Comparison of ENCODE assay signal across 7 mouse cellular contexts in genomic region chrX:137118097-137118746, GRCm38 (mm10). TPM values are rescaled to one million over a fixed set of nuclear protein-coding genes. Genes with fewer than 3 reads are reported as not detected.
A peak's percentile ranks its signal among the peaks of the same experiment; 100 is the strongest.
DNase-seq lines count a peak whose midpoint lies in the region; ATAC-seq and TF ChIP-seq lines count a peak whose summit lies in the region.

No protein-coding gene starts in this region.

- intact Hi-C loops in heart, postnatal 10 days (cut with DNase I): no loop called here

- peaks cover 60% of the 10 kb centered on the region for H3K27me3 ChIP-seq in limb, embryonic 14.5 days (ENCODE audit: control insufficient read depth, insufficient read depth, low read length)

- no peak for TF ChIP-seq POLR2A in limb, embryonic 14.5 days (IDR thresholded peaks at IDR 0.05; ENCODE audit: borderline replicate concordance, extremely low read depth, insufficient read depth, insufficient read length)

- DNase-seq in right cerebral cortex, postnatal 14 days: peak; percentile 47
- no peak for DNase-seq in right cerebral cortex, adult 2 months (ENCODE audit: low spot score in 2 of 2)
- DNase-seq in c-Kit-positive CD71-positive TER-119-negative erythroid progenitor cells, embryonic 14.5 days (ENCODE audit: low read depth): peak; percentile 10
- peak; percentile 32 to 41 for DNase-seq in heart, postnatal 10 days
- DNase-seq in limb, embryonic 14.5 days (ENCODE audit: low spot score): peak; percentile 7
- peak; percentile 13 for DNase-seq in naive thymus-derived CD4-positive, alpha-beta T cell, adult 2 months (ENCODE audit: low read depth)
- DNase-seq in thymus, postnatal 4 days: peak; percentile 88

- no peak overlapping the region for H3K9ac ChIP-seq in limb, embryonic 14.5 days (ENCODE audit: low read depth, low read length, severe bottlenecking)

- H3K4me1 ChIP-seq in limb, embryonic 14.5 days (ENCODE audit: control insufficient read depth, insufficient read depth, low read length): no peaks in the 10 kb centered on the region

- H3K4me2 ChIP-seq in limb, embryonic 14.5 days (replicated peaks; ENCODE audit: low read depth, low read length, severe bottlenecking): no peak overlapping the region

- 0 out of 2 replicates have a peak overlapping the region, but pooled peaks have one; percentile 18 for H3K4me3 ChIP-seq in limb, embryonic 14.5 days (replicated peaks; ENCODE audit: low read length)

- no peaks in the 10 kb centered on the region for H3K9me3 ChIP-seq in limb, embryonic 14.5 days (ENCODE audit: control insufficient read depth, low read length)

- WGBS in limb, embryonic 14.5 days: 14% methylated on average over 36 of the region's 40 CpGs

- peak; percentile 71; the same call in 1 of the 2 replicates for ATAC-seq in limb, embryonic 14.5 days (ENCODE audit: low FRiP score, low read depth)

- no peaks in the 10 kb centered on the region for H3K36me3 ChIP-seq in limb, embryonic 14.5 days (ENCODE audit: control insufficient read depth, insufficient read depth, low read length)

- H3K27ac ChIP-seq in limb, embryonic 14.5 days (replicated peaks; ENCODE audit: low read depth, low read length): no peak overlapping the region

RNA-seq across cellular contexts. Expression of gene Esx1, which starts 3.7 kb away (rescaled TPM):
- not detected for total RNA-seq in heart, postnatal 10 days (2021)
- polyA plus RNA-seq in limb, embryonic 14.5 days (2012; rRNA removed): 0.11 TPM in 1 of 2 replicates, not detected in the other
- polyA plus RNA-seq in limb, embryonic 14.5 days (2014; fragmentation: Nextera tagmentation; extraction: Ambion mirVana): not detected in 2 replicates

Comparison
In these comparisons a context has a peak if more than half of its experiments do, and no peak if none do; other contexts are left out.
1. DNase-seq: peak in right cerebral cortex, postnatal 14 days (single experiment), c-Kit-positive CD71-positive TER-119-negative erythroid progenitor cells, embryonic 14.5 days (single experiment), heart, postnatal 10 days (2 of 2), limb, embryonic 14.5 days (single experiment), naive thymus-derived CD4-positive, alpha-beta T cell, adult 2 months (single experiment) and thymus, postnatal 4 days (single experiment); none in right cerebral cortex, adult 2 months (0 of 2).